Mouse (Mus musculus) cerebellum, adult 2 months (tissue): Measurements from ENCODE around the gene Itgb5.
A peak's percentile ranks its signal among the peaks of the same experiment; 100 is the strongest.

ENCODE experiments used
- CTCF ChIP-seq: fragments of 200-500 bp; IDR thresholded peaks from 2 replicates; pipeline ENCODE4 v1.5.1; 2011; ENCODE audit warnings: low read depth, mild to moderate bottlenecking, control low read depth, low read length, moderate library complexity, borderline replicate concordance; ENCODE audit not compliant: insufficient read depth
- POLR2A ChIP-seq: fragments of 200-500 bp; IDR thresholded peaks from 2 replicates; pipeline ENCODE4 v1.6.1; 2011; ENCODE audit warnings: low read length, control low read depth, borderline replicate concordance; ENCODE audit not compliant: insufficient read depth

DNA sequence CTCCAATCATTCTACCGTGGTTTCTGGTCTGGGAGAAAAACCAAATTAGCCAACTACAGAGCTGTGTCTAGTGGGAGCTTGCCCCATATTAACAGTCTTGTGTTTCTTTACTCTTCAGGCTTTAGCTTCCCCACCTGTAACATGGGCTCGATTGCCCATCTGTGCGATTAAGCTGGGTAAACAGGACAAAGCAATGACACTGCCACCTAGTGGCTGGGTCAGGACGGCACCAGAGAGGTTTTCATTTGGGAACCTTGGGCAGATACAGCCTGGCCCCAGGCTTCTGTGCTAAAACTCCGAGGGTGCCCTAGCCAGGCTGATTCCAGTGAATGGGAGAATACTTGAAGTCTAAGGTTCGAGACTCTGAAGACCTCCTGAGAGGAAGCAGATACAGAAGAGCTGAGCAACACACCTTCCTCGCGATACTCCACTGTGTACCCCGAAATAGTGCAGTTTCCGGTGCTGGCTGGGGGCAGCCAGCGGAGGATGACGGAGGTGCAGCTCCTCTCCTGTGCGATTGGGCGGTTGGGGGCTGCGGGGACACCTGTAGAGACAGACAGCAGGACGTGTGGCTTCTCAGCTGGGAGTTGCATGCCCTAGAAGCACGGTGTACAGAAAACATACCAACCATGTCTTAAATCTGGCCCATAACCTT lies 159.0 kb downstream of the Itgb5 start:
- no peak for TF ChIP-seq POLR2A
- peak; percentile 77 for TF ChIP-seq CTCF
